Mouse (Mus musculus) limb, embryonic 10.5 days (tissue): ENCODE data around the gene Med19. TPM values are rescaled to one million over a fixed set of nuclear protein-coding genes. Genes with fewer than 3 reads are reported as not detected.

Experiments
- DNase-seq: peaks from one replicate; pipeline ENCODE4 v3.0.0-alpha.2; 2017; ENCODE audit warnings: low spot score
- H3K27ac ChIP-seq: fragments of 300-500 bp; sonication (generic); 2 replicates; pipeline ENCODE4 v1.5.1; 2016; ENCODE audit warnings: mild to moderate bottlenecking
- H3K27me3 ChIP-seq: fragments of 300-500 bp; sonication (generic); 2 replicates; pipeline ENCODE4 v1.6.1; 2016; ENCODE audit warnings: low read depth, mild to moderate bottlenecking; ENCODE audit not compliant: poor library complexity, severe bottlenecking
- H3K36me3 ChIP-seq: fragments of 300-500 bp; sonication (generic); 2 replicates; pipeline ENCODE4 v1.6.1; 2016; ENCODE audit warnings: mild to moderate bottlenecking, moderate library complexity
- H3K4me1 ChIP-seq: fragments of 300-500 bp; sonication (generic); 2 replicates; pipeline ENCODE4 v1.6.1; 2016
- H3K4me3 ChIP-seq: fragments of 300-500 bp; sonication (generic); 2 replicates; pipeline ENCODE4 v1.5.1; 2016; ENCODE audit warnings: mild to moderate bottlenecking, moderate library complexity
- H3K9me3 ChIP-seq: fragments of 300-500 bp; sonication (generic); replicated peaks from 2 replicates; pipeline ENCODE4 v1.6.1; 2016; ENCODE audit warnings: mild to moderate bottlenecking
- WGBS: fragments of 180-500 bp; shearing (Covaris S2); methylation state at CpG from one replicate; pipeline ENCODE4 v1.1.7; 2016; 5-methylcytosine and 5-hydroxymethylcytosine counted together
- polyA plus RNA-seq: library from polyadenylated mRNA; unstranded; fragments of >200 nt; fragmentation: Nextera tagmentation; extraction: Ambion mirVana; gene quantifications from 2 replicates; pipeline ENCODE4 v1.2.1, GENCODE M21; 2016

Gene Med19
- polyA plus RNA-seq, 1 experiment from 2014 or later, result 41.1 TPM

DNA sequence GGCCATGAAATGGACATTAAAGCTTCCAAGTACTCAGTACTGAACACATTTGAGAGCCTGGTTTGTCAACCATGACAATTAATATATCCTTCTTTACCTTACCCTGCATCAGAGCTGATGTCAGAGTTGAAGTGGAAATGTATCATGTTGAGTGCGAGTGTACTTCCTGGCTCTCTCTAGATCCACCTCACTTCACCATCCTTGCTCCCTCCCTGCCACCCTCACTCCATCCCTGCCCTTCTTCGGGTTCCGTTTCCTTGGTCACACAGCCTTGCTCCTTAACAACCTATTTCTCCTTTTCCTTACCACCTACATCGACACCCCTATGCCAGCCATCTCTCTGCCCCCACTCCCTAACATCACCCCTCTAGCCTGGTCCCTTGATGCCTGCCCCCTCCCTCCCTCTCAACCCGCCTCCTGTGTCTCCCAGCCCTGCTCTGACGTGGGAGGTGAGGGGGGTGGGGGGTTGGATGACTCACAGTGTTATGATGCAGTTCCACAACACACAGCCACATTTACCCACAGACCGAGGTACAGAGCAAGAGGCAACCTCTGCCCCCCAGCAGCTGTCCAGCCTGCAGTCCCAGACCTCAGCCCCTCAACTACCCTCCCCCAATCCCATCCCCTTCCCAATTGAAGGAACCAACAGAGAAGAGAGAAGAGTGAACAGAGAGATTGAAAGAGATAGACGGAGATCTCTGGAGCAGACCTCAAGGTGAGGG is 55.5 kb downstream of the Med19 start, which contains the start of gene Ypel4:
TSS of gene Ypel4 (plus strand) at position 480 of the 722 bp plus-strand sequence.
- WGBS, result 2% methylated on average over 8 of the region's 8 CpGs
- peak within 1 kb of the TSS; percentile 56 for H3K4me3 ChIP-seq

DNA sequence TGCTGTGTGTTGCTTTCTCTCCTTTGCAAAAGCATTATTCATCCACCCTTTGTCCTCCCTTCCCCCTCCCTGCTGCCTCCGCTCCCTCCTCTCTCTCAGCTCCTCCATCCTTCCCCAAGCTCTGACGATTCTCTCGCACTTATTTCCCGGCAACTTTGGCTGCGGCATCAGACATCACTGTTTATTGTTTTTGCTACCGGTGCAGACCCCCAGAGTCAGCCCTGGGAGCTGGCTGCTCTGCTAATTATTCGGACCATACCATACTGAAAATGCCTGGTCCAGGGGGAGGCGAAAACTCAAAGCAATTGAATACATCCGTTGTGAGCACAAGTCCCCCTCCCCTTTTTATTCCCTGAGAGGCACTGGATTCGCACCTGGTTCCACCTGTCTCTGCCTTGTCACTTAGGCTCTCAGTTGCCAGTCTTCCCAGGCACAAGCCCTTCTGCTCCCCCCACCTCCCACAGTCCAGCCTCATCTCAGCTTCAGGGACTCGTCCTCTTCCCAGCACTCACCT is 56.2 kb downstream of the Med19 start:
- WGBS, result under 1% methylated on average over 11 of the region's 11 CpGs
- peak overlapping the region; percentile 56 for H3K4me3 ChIP-seq
- no peaks in the 10 kb centered on the region for H3K9me3 ChIP-seq
- DNase-seq, result peak; percentile 67
- H3K4me1 ChIP-seq, result peaks cover 62% of the 10 kb centered on the region
- no peaks in the 10 kb centered on the region for H3K27me3 ChIP-seq
- peak overlapping the region; percentile 83 for H3K27ac ChIP-seq
- no peaks in the 10 kb centered on the region for H3K36me3 ChIP-seq

More for the DNA sequence above, 55.5 kb downstream of the Med19 start, which contains the start of gene Ypel4:
- peaks cover 56% of the 10 kb centered on the region for H3K4me1 ChIP-seq
- no peaks in the 10 kb centered on the region for H3K9me3 ChIP-seq
- H3K27ac ChIP-seq, result peak within 1 kb of the TSS; percentile 83
- H3K27me3 ChIP-seq, result no peaks in the 10 kb centered on the region
- DNase-seq, result peak; percentile 57
- no peaks in the 10 kb centered on the region for H3K36me3 ChIP-seq

GRCm38 (mm10) chr2:84734919-84735318 is 56.7 kb downstream of the Med19 start:
- peak overlapping the region; percentile 83 for H3K27ac ChIP-seq
- H3K9me3 ChIP-seq, result no peaks in the 10 kb centered on the region
- peaks cover 67% of the 10 kb centered on the region for H3K4me1 ChIP-seq
- WGBS, result 6% methylated on average over 2 of the region's 2 CpGs
- no peaks in the 10 kb centered on the region for H3K27me3 ChIP-seq
- no peak for DNase-seq
- H3K36me3 ChIP-seq, result peaks cover 2% of the 10 kb centered on the region
- H3K4me3 ChIP-seq, result peak overlapping the region; percentile 56

DNA sequence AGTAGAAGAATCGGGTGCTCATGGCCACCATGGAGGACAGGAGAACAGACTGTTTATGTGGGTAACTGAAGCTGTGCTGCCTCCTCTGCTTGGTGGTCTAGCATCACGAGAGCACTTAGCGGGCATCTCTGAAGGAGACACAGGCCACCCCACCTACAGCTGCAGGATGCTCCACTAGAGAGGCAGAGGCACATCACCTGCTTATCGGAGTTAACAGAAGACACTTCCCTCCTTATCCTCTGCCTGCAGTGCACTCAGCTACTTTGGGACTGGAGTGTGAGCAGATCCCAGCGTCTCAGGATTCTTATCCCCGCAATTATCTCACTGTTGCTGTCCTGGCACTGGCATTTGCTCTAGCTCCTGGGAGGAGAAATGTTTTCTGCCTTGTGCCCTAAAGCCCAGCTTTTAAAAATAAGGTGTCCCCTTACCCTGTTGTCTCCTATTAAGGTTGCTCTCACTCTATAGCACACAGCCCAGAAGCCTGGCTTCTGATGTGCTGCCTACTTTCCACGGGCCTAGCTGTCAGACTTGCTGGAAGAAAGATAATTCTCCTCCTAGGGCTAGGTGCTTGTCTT is 57.2 kb downstream of the Med19 start:
- peak; percentile 39 for DNase-seq
- Histone ChIP-seq H3K4me3 (peak overlapping the region; percentile 56), H3K36me3 (peaks cover 7% of the 10 kb centered on the region), H3K27ac (peak overlapping the region; percentile 83), H3K4me1 (peaks cover 73% of the 10 kb centered on the region), H3K9me3 (no peaks in the 10 kb centered on the region), H3K27me3 (no peaks in the 10 kb centered on the region)
- 26% methylated on average over 7 of the region's 7 CpGs for WGBS

- 10% methylated on average over 27 of the region's 27 CpGs for WGBS
- Histone ChIP-seq H3K27ac (peak overlapping the region; percentile 72), H3K27me3 (no peaks in the 10 kb centered on the region), H3K9me3 (no peaks in the 10 kb centered on the region), H3K4me3 (peak overlapping the region; percentile 23), H3K36me3 (peaks cover 19% of the 10 kb centered on the region), H3K4me1 (peaks cover 84% of the 10 kb centered on the region)
- DNase-seq, result peak; percentile 57
Observed at GRCm38 (mm10) chr2:84736312-84737161, 58.3 kb downstream of the Med19 start.

GRCm38 (mm10) chr2:84737451-84737925 is 59.3 kb downstream of the Med19 start:
- Histone ChIP-seq H3K27ac (peak overlapping the region; percentile 72), H3K27me3 (no peaks in the 10 kb centered on the region), H3K36me3 (peaks cover 26% of the 10 kb centered on the region), H3K4me1 (peaks cover 93% of the 10 kb centered on the region), H3K4me3 (peak overlapping the region; percentile 23), H3K9me3 (no peaks in the 10 kb centered on the region)
- WGBS, result 6% methylated on average over 8 of the region's 8 CpGs
- DNase-seq, result peak; percentile 58

Other genes with a start within 250 kb of the Med19 start
- gene Tfpi, start 201.6 kb upstream of the Med19 start, polyA plus RNA-seq, result 12.5 and 13.9 TPM in 2 replicates
- 38.2 and 40.0 TPM in 2 replicates for gene Ctnnd1, start 27.6 kb upstream of the Med19 start, polyA plus RNA-seq
- gene Btbd18, start 19.3 kb upstream of the Med19 start, polyA plus RNA-seq, result 0.20 and 0.58 TPM in 2 replicates
- 507 and 566 TPM in 2 replicates for gene Selenoh, start 7.6 kb upstream of the Med19 start, polyA plus RNA-seq
- not detected in 2 replicates for gene Gm28635, start 361 bp upstream of the Med19 start, polyA plus RNA-seq
- 115 and 132 TPM in 2 replicates for gene Tmx2, start 738 bp downstream of the Med19 start, polyA plus RNA-seq
- gene Zdhhc5, start 36.8 kb downstream of the Med19 start, polyA plus RNA-seq, result 33.7 and 34.3 TPM in 2 replicates
- 57.8 and 58.8 TPM in 2 replicates for gene Clp1, start 48.9 kb downstream of the Med19 start, polyA plus RNA-seq
- 5.7 and 9.6 TPM in 2 replicates for gene Ypel4, start 55.7 kb downstream of the Med19 start, polyA plus RNA-seq
- 7.6 and 8.2 TPM in 2 replicates for gene Gm19426, start 65.3 kb downstream of the Med19 start, polyA plus RNA-seq
- 9.3 and 10.8 TPM in 2 replicates for gene Serping1, start 97.0 kb downstream of the Med19 start, polyA plus RNA-seq
- gene Ube2l6, start 120.4 kb downstream of the Med19 start, polyA plus RNA-seq, result 17.6 and 19.2 TPM in 2 replicates
- 0.11 and 0.56 TPM in 2 replicates for gene Smtnl1, start 144.2 kb downstream of the Med19 start, polyA plus RNA-seq
- 64.5 and 71.0 TPM in 2 replicates for gene Timm10, start 148.6 kb downstream of the Med19 start, polyA plus RNA-seq
- 36.6 and 42.6 TPM in 2 replicates for gene Slc43a1, start 160.4 kb downstream of the Med19 start, polyA plus RNA-seq
- gene Rtn4rl2, start 208.3 kb downstream of the Med19 start, polyA plus RNA-seq, result 0.74 and 1.0 TPM in 2 replicates